Mouse (Mus musculus) cerebellum, postnatal 25 days (tissue): ENCODE data around the gene Wasf3.
A peak's percentile ranks its signal among the peaks of the same experiment; 100 is the strongest.

Experiments used
- DNase-seq, 2 experiments: peaks; one replicate each; pipeline ENCODE4 v3.0.0; 2021; ENCODE audit warnings: mixed read lengths in 2 of 2

Gene Wasf3

GRCm38 (mm10) chr5:146402311-146402710 is 17.5 kb downstream of the Wasf3 start:
- no peak for DNase-seq

- no peak for DNase-seq
Observed at GRCm38 (mm10) chr5:146403923-146404322, 19.1 kb downstream of the Wasf3 start.

- DNase-seq = no peak
Observed at GRCm38 (mm10) chr5:146406133-146406532, 21.3 kb downstream of the Wasf3 start.

GRCm38 (mm10) chr5:146407791-146408190 is 23.0 kb downstream of the Wasf3 start:
- DNase-seq = no peak

GRCm38 (mm10) chr5:146408604-146409003 is 23.8 kb downstream of the Wasf3 start:
- no peak for DNase-seq

GRCm38 (mm10) chr5:146410821-146411220 is 26.0 kb downstream of the Wasf3 start:
- DNase-seq = no peak

- DNase-seq = peak; percentile 43 to 54
Observed at GRCm38 (mm10) chr5:146412743-146413430, 28.1 kb downstream of the Wasf3 start.

GRCm38 (mm10) chr5:146414611-146415010 is 29.8 kb downstream of the Wasf3 start:
- no peak for DNase-seq

- DNase-seq = no peak
Observed at GRCm38 (mm10) chr5:146415218-146415617, 30.4 kb downstream of the Wasf3 start.

- DNase-seq = no peak
Observed at GRCm38 (mm10) chr5:146416331-146417110, 31.7 kb downstream of the Wasf3 start.

- DNase-seq = peak; percentile 77 to 80
Observed at GRCm38 (mm10) chr5:146418092-146418491, 33.3 kb downstream of the Wasf3 start.

GRCm38 (mm10) chr5:146420081-146420480 is 35.3 kb downstream of the Wasf3 start:
- DNase-seq = peak in 1 of 2 experiments; percentile 62

- DNase-seq = peak in 1 of 2 experiments; percentile 15
Observed at GRCm38 (mm10) chr5:146424711-146425326, 40.0 kb downstream of the Wasf3 start.

GRCm38 (mm10) chr5:146425656-146426055 is 40.9 kb downstream of the Wasf3 start:
- DNase-seq = peak; percentile 57 to 68

GRCm38 (mm10) chr5:146428109-146428508 is 43.3 kb downstream of the Wasf3 start:
- DNase-seq = peak in 1 of 2 experiments; percentile 1

- DNase-seq = peak in 1 of 2 experiments; percentile 1
Observed at GRCm38 (mm10) chr5:146431821-146432220, 47.0 kb downstream of the Wasf3 start.

GRCm38 (mm10) chr5:146432476-146432875 is 47.7 kb downstream of the Wasf3 start:
- no peak for DNase-seq

GRCm38 (mm10) chr5:146435316-146435715 is 50.5 kb downstream of the Wasf3 start:
- DNase-seq = no peak

GRCm38 (mm10) chr5:146436796-146437195 is 52.0 kb downstream of the Wasf3 start:
- DNase-seq = no peak

- DNase-seq = no peak
Observed at GRCm38 (mm10) chr5:146439152-146439781, 54.5 kb downstream of the Wasf3 start.

GRCm38 (mm10) chr5:146440273-146440672 is 55.5 kb downstream of the Wasf3 start:
- no peak for DNase-seq

- no peak for DNase-seq
Observed at GRCm38 (mm10) chr5:146442767-146443166, 58.0 kb downstream of the Wasf3 start.

- no peak for DNase-seq
Observed at GRCm38 (mm10) chr5:146446633-146447032, 61.8 kb downstream of the Wasf3 start.
